Mouse (Mus musculus) thymus, postnatal 36 days (tissue): ENCODE data around the gene Grb2.

Experiments used
- DNase-seq, 2 experiments: peaks; one replicate each; pipeline ENCODE4 v3.0.0; 2022; ENCODE audit warnings: mixed read lengths in 2 of 2

Grb2 gene

DNA sequence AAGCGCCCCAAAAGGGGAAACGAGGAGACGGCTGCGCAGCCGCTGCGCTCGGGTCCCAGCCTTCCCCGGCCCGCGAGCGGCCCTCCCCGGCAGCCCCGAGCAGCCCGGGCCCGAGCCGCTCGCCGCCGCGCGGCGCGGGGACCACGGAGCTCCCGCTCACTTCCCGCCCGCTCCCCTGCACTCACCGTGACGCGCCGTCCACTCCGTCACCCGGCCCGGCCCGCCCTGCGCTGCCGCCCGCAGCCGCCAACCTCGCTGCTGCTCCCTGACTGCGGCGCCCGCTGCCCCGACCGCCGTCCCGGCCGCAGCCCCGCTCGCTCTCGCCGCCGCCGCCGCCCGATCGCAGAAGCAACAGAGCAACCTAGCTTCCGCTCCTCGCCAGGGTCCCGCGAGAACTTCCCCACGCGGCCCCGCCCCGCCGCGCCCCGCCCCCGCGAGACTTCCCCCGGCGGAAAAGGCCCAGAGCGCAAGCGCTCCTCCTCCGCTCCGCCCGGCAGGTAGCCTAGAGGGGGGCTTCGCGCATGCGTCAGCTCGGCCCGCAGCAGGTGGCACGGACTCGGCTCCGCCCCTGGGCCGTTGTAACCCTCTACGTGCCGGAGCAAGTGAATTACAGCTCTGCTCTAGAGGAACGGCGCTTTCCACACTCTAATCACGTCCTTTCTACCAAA, at the start of gene Grb2:
Grb2 (minus strand) TSS at position 389 of the 668 bp plus-strand sequence.
- DNase-seq, result peak; percentile 98 to 99

DNA sequence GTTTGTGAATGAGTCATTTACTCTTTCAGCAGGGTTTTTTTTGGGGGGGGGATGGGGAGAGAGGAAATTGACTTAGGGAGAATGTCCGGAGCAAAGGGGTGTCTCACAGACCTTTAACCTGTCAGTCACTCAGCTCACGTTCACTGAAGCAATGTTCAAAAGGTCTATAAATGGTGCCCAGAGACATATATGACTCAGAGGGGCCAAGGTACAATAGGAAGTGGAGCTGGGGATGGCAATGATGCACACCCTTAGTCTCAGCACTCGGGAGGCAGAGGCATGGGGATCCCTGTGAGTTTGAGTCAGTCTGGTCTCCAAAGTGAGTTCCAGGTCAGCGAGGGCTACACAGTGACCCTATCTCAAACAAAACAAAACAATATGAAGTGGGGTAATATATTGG, 45.1 kb upstream of the Grb2 start:
- DNase-seq, result no peak

- DNase-seq, result no peak
Measured at GRCm38 (mm10) chr11:115752653-115753052, 44.3 kb upstream of the Grb2 start.

DNA sequence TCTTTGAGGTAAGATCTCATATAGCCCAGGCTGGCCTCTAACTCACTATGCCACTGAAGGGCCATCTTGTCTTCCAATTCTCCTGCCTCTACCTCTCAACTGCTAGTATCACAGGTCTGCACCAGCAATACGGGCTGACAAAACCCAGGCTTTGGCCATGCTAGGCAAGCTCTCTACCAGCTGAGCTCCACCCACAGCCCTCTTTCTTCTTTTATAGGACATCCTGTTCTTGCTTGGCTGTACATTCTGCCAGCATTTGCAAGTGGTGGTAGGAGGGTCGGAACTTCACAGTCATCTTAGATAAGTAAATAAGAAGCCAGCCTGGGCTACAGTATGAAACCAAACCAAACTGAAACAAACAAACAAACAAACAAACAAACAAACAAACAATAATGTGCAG, 43.3 kb upstream of the Grb2 start:
- peak in 1 of 2 experiments; percentile 19 for DNase-seq

DNA sequence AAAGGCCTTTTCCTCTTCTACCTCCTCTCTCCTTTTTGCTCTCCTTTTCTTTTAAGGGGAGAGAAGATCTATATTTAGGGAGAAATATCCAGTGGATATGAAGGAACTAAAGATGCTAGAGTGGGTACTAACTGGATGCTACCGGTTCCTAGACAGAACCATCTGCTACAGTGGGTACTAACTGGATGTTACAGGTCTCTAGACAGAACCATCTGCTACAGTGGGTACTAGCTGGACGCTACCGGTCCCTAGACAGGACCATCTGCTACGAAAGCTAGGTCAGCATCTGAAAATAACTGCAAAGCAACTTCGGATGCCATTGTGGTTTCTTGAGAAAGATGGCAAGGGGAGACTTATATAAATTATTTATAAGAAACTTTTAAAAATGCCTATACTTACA, 41.4 kb upstream of the Grb2 start:
- no peak for DNase-seq

DNA sequence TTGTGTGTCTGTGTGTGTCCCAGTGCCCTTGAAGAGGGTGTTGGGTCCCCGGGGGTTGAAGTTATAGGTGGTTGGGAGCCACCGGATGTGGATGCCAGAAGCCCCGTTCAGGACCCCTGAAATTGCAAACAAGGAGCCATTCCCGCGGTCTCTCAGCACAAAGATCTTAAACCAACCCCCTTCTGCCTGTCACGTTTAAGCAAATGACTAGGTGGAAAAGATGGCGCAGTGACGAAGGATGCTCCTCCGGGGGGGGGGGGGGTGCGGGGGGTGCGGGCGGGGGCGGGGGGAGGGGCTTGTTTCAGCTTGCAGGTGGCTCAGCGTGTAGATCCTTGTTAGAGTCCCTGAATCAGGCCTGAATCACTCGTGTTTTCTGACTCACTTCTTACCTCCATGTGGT, 39.0 kb upstream of the Grb2 start:
- DNase-seq, result peak in 1 of 2 experiments; percentile 34

DNA sequence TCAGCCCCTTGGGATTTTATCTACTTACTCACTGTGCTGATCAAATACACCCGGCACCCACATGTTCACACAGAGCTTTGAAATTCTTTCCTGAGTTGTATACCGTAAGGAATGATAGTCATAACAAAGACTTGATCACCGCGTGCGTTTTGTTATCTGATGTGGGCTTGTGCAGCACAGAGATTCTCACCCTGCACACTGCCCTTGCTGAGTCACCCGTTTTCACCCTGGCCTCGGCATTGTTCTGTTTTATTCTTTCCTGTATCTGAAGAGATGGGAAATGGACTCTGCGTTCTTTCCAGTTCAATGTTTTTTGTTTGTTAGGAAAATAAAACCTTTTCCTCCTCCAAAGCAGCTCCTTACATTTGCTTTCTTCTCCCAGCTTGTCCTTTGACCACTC, 38.4 kb upstream of the Grb2 start:
- no peak for DNase-seq

- DNase-seq, result no peak
Measured at GRCm38 (mm10) chr11:115746109-115746508, 37.7 kb upstream of the Grb2 start.

GRCm38 (mm10) chr11:115744385-115744784, 36.0 kb upstream of the Grb2 start:
- DNase-seq, result no peak

DNA sequence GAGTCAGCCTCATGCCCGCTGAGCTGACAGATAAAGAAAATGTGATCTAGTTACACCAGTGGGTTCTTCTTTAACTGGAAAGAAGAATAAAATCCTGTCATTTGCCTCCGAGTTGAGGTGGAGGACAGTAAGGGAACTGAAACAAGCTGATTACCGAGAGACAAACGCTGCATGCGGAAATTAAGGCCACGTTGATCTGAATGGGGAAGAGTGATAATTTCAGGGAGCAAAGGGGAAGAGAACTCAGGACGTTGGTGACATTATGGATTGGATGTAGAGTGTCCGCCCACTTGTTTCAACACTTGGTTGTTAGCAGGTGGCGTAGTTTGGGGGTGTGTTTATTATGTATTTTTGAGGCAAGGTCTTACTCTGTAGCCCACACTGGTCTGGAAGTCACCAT, 34.5 kb upstream of the Grb2 start:
- DNase-seq, result no peak

GRCm38 (mm10) chr11:115741070-115741469, 32.7 kb upstream of the Grb2 start:
- no peak for DNase-seq

DNA sequence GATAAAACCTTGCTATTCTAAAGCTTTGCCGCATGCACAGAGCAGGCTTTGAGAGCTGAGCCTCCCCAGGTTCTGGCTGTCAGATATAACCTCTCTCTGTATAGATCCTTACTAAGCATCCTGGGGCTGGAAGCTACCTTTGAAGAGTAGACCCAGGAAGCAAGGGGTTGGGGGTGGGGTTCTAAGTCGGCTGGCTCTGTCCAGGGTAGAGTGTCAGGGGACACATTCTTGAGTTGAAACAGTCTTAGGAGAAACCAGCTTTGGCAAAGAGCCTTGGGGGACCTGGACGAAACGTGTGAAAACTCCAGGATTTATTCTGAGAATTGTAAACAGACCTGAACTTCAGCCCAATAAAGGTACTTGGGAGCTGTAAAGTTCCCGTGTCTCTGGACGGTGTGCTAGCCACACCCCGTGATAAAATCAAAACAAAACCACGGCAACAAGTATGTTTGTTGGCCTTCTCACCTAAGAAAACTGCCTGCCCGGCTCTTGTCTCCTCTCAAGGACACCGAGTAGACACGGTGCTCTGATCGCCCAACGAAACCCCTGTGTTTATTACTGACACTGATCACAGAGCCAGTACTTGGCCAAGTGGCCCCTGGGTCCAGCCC, 30.0 kb upstream of the Grb2 start:
- no peak for DNase-seq

DNA sequence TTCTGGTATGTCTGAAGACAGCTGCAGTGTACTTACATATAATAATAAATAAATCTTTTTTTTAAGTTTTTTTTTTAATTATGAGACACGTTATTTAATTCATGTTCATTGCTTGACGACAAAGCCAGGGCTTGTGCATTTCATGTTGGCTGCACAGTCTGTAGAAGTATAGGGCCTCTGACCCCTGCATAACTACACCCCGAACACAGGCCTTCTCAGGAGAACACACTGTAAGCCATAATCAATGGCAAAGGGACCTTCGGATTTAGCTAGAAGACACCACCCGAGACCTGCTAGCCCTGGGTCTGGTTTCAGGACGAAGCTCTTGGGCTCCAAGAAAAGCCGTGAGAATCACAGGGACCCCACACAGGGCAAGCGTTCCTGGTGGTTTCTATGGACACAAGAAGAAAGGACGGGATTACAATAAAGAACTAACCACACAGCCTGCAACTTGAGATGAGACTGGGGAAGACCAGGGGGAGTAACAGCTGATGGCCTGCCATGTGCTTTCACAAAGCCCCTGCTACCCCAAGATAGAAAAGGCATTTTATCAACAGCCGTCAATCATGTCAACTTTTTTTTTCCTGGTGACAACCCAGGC, 29.3 kb upstream of the Grb2 start:
- DNase-seq, result no peak

DNA sequence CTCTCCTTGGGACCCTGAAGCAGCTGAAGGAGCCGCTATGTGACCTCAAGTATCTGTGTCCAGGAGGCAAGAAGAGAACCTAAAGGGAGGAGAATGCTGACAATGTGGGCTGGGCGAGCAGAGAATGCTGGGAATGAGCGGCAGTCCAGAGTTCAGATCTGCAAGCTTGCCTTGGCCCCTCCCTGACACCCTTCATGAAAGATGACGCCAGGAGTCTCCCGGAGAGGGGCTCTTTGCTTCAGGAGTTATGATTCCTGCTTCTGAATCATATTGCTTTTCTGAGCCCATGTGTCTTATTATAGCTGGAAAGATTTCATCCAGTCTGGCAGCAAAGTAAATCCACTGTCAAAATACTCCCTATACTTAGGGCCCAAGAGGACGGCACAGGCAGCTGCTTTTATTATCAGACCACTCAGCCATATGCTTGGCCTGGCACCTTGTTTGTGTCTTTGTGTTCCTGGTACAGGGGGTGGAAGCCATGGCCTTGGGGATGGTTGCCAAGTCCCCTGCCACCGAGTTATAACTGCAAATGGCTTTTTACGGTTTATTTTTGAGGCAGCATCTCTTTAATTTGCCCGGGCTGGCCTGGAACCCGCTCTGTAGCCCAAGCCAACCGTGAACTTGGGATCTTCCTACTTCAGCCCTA, 25.8 kb upstream of the Grb2 start:
- no peak for DNase-seq

GRCm38 (mm10) chr11:115723231-115723630, 14.8 kb upstream of the Grb2 start:
- no peak for DNase-seq

DNA sequence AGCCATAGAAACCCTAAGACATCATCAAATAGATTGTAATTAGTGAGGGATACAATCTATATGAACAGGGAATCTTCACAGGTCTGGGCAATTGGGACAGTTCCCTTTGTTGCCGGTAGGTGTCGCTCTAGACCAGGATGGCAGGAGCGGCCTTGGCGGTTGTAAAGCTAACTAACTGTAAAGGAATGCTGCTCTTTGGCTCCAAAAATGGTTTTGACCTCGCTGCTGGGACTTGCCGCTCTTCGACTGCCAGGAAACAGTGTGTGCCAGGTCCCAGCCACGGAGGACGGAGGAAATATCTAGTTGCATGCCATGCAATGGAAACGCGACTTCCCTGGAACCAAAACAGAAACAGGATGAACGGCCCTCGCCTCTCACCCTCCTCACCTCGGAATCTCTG, 14.2 kb upstream of the Grb2 start:
- DNase-seq, result peak; percentile 73 to 75

DNA sequence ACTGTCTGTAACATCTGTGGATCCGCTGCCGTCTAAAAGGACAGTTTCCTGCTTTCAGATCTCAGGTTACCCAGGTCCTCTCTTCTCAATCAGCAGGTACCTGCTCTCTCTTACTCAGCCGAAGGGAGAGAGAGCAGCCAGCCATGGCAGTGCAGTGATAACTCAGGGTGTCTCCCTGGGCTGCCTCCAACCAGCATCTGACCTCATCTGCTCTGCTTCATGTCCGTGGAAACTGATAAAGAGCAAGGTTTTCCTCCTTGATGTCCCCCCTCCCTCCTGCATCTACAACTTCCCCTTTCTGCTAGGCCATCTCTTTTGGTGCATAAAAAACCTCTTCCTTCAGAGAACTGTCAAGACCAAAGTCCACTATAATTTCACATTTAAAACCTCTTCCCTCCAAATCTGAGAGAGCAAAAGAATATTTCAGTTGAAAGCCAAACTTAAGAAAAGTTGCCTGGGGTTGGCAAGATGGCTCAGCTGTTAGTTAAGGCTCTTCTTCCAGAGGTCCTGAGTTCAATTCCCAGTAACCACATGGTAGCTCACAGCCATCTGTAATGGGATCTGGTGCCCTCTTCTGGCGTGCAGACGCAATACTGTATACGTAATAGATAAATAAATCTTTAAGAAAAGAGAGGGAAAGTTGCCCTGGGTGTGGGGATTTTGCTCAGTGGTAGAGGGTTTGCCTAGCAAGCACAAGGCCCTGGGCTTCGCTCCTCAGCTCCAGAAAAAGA, 9.4 kb upstream of the Grb2 start:
- peak; percentile 48 to 51 for DNase-seq

DNA sequence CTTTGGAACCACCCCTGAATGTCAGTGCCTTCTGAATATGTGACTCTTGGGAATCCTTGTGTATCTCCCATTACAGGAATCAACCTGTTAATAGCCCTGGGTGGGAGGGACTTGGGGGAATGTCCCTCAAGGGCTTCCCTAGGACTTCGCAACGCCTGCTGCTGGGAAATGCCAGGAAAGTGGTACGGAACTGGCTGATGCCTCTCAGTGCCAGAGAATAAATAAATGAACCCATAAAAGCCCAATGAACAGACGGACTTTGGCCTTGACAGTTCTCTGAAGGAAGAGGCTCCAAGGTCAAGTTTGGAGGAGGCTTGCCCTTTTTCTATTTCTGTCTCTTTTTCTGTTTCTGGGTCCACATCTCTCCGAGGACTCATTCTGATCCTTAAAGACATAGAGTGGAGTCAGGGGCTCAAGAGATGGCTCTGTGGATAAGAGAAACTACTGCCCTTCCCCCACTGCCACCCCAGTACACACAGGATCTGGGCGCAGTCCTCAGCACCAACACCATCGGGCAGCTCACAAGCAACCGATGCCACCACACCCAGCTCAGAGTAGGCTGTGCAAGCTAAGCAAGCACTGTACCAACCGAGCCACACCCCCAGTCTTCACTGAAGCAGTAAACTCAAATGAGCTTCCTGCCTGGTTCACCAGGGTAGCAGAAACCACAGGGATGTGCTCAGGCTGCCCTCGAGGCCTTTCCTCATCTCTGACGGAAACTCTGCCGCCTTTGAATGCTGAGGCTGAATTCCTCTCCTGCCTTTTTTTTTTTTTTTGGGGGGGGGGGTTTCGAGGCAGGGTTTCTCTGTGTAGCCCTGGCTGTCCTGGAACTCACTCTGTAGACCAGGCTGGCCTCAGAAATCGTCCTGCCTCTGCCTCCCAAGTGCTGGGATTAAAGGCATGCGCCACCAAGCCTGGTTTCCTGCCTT, 8.3 kb upstream of the Grb2 start:
- peak; percentile 21 to 50 for DNase-seq

- DNase-seq, result peak; percentile 56 to 62
Measured at GRCm38 (mm10) chr11:115714491-115714890, 6.1 kb upstream of the Grb2 start.

- DNase-seq, result no peak
Measured at GRCm38 (mm10) chr11:115713447-115713846, 5.0 kb upstream of the Grb2 start.

DNA sequence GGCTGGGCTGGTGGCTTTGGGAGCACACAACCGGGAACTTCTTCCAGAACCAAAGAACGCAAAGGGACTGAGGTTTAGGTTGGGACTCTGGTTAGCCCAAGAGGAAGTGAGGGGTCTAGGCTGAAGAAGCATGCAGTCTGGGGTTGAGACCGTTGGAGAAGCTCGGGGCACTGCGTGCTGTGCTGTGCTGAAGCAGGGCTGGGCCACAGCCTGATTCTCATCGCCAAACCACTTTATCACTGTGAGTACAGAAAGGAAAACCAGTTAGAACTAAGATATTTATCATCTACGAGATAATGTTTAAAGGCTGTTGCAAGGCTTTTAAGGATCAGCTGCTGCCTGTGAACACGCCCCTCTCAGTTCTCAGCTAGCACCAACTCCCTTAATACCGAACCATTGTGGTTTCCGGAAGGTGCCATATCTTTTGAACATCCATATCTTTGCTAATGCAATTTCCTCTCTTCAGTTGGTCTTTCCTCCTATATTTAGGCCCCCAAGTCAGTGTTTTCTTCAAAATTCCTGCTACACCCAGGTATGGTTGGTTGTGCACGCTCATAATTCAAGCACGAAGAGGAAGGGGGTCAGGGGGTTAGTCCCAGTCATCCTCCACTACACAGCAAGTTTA, 4.4 kb upstream of the Grb2 start:
- DNase-seq, result peak; percentile 39 to 40

DNA sequence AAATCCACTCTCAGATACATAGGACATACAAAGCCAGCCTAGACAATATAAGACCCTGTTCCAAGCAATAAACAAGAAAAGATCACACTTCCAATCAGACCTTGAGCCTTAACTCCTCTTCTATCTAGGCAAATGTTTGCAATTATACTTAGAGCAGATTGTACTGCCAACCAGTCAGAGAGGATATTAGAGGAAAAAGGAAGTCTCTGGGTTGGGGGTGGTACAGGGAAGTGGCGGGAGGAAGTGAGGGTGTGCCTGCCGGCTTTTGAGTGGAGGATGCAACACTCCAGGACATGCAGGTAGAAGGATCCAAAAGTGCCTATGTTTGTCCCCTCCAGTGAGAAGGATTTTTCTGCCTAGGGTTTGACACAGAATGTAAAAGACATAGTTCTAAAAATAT, 3.9 kb upstream of the Grb2 start:
- peak in 1 of 2 experiments; percentile 59 for DNase-seq
